Mouse (Mus musculus): ENCODE results near the gene Mfsd1.

Mfsd1 gene

GRCm38 (mm10) chr3:67624629-67625028, 42.1 kb downstream of the Mfsd1 start:
- DNase-seq (ENCODE audit: low spot score) = no peak

GRCm38 (mm10) chr3:67643135-67643534, 60.6 kb downstream of the Mfsd1 start:
- no peak for DNase-seq (ENCODE audit: low spot score)

- DNase-seq (ENCODE audit: low spot score) = no peak
Observed at GRCm38 (mm10) chr3:67645640-67646466, 63.3 kb downstream of the Mfsd1 start.

All from ovary, postnatal 36 days (tissue).